Mouse (Mus musculus) stomach, embryonic 15.5 days (tissue): Measurements from ENCODE around the gene Urah. TPM values are rescaled to one million over a fixed set of nuclear protein-coding genes. Genes with fewer than 3 reads are reported as not detected.

Experiments used
- ATAC-seq: fragments of 200-750 bp; cut with Nextera tagmentation; 2 replicates; pipeline ENCODE4 v1.8.0; 2017; ENCODE audit warnings: low read depth, moderate number of reproducible peaks, moderate TSS enrichment; ENCODE audit not compliant: insufficient read depth, low FRiP score
- H3K27ac ChIP-seq: fragments of 300-500 bp; sonication (generic); 2 replicates; pipeline ENCODE4 v1.5.1; 2015; ENCODE audit warnings: mild to moderate bottlenecking, inconsistent platforms
- H3K27me3 ChIP-seq: fragments of 300-500 bp; sonication (generic); replicated peaks from 2 replicates; pipeline ENCODE4 v1.6.1; 2015; ENCODE audit warnings: inconsistent platforms
- H3K36me3 ChIP-seq: fragments of 300-500 bp; sonication (generic); 2 replicates; pipeline ENCODE4 v1.6.1; 2015; ENCODE audit warnings: inconsistent platforms
- H3K4me1 ChIP-seq: fragments of 300-500 bp; sonication (generic); 2 replicates; pipeline ENCODE4 v1.6.1; 2015; ENCODE audit warnings: inconsistent platforms
- H3K4me2 ChIP-seq: fragments of 300-500 bp; sonication (generic); 2 replicates; pipeline ENCODE4 v1.6.1; 2015; ENCODE audit warnings: mild to moderate bottlenecking, inconsistent platforms
- H3K4me3 ChIP-seq: fragments of 300-500 bp; sonication (generic); replicated peaks from 2 replicates; pipeline ENCODE4 v1.5.1; 2015; ENCODE audit warnings: inconsistent platforms
- H3K9ac ChIP-seq: fragments of 300-500 bp; sonication (generic); 2 replicates; pipeline ENCODE4 v1.6.1; 2015; ENCODE audit warnings: inconsistent platforms
- H3K9me3 ChIP-seq: fragments of 300-500 bp; sonication (generic); 2 replicates; pipeline ENCODE4 v1.6.1; 2016; ENCODE audit warnings: inconsistent platforms
- WGBS: fragments of 180-500 bp; shearing (Covaris S2); methylation state at CpG from one replicate; pipeline ENCODE4 v1.1.7; 2015; 5-methylcytosine and 5-hydroxymethylcytosine counted together
- polyA plus RNA-seq: library from polyadenylated mRNA; unstranded; fragments of >200 nt; fragmentation: Nextera tagmentation; extraction: Ambion mirVana; gene quantifications from 2 replicates; pipeline ENCODE4 v1.2.1, GENCODE M21; 2015

The Urah gene
- polyA plus RNA-seq, 1 experiment from 2014 or later, result 23.4 TPM

DNA sequence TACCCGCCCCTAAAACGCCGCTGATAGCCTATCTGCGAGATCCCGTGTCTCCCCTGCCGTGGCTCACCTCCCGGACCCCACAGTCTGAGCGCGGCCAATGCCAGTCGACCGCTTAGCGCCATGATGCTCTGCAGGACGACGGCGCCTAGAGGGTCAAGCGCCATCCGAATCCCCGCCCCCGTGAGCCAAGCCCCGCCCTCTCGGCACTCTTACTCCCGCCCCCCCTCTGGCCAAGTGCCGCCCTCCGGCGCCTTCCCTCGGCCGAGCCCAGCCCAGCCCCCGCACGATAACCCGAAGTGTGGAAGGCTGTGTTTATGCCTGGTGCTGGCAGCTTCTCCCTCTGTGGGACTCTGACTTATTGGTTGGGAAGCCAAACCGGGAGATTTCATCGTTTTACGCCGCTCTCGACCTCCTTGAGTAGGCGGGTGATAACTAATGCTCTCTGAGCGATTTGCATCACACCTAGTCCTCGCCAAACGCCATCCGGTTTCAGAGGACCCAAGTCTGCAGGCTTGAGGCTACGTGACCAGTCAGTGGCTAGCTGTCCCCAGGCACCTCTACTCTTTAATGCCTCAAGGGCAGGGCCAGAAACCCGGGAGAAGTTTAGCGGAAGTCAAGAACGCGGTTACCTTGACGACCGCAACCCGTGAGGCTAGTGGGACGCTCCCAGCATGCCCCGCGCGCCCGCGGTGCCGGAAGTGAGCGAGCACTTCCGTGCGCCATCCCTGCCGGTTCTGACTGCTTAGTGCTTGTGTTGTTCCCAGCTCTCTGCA, 47.1 kb downstream of the Urah start, which contains the start of the genes Psmd13 and Sirt3:
Gene Psmd13 (plus strand): TSS at position 273 of the 773 bp plus-strand sequence.
Gene Sirt3 (minus strand): TSS at position 614 of the 773 bp plus-strand sequence.
- Histone ChIP-seq H3K4me3 (peak within 1 kb of the TSS; percentile 96), H3K4me1 (peaks cover 11% of the 10 kb centered on the region), H3K36me3 (peaks cover 6% of the 10 kb centered on the region), H3K9me3 (no peaks in the 10 kb centered on the region), H3K4me2 (peak within 1 kb of the TSS; percentile 86), H3K9ac (peak within 1 kb of the TSS; percentile 78), H3K27ac (peak within 1 kb of the TSS; percentile 91), H3K27me3 (no peaks in the 10 kb centered on the region)
- under 1% methylated on average over 59 of the region's 59 CpGs for WGBS
- peak; percentile 95 for ATAC-seq

DNA sequence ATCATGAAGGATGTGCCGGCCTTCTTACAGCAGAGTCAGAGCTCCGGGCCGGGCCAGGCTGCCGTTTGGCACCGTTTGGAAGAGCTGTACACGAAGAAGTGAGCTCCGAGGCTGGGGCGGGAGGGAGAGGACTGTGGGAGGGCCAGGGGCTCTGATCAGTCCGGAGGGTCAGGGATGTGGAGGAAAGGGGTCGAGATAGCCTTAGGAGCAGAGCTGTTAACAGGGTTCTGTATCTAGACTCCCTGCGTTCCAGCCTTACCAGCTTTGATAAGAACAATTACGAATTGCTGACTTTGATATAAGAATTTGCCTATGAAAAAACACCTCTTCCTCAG, 47.6 kb downstream of the Urah start:
- H3K4me1 ChIP-seq, result peaks cover 11% of the 10 kb centered on the region
- H3K4me2 ChIP-seq, result peak overlapping the region; percentile 86
- H3K36me3 ChIP-seq, result peaks cover 10% of the 10 kb centered on the region
- WGBS, result 0% methylated on average over 12 of the region's 12 CpGs
- H3K9me3 ChIP-seq, result no peaks in the 10 kb centered on the region
- ATAC-seq, result peak; percentile 24
- no peaks in the 10 kb centered on the region for H3K27me3 ChIP-seq
- peak overlapping the region; percentile 78 for H3K9ac ChIP-seq
- peak overlapping the region; percentile 96 for H3K4me3 ChIP-seq
- peak overlapping the region; percentile 51; the same call in 1 of the 2 replicates for H3K27ac ChIP-seq

Other genes with a start within 250 kb of the Urah start
- gene Olfr46, start 233.7 kb upstream of the Urah start, polyA plus RNA-seq, result not detected in 2 replicates
- not detected in 2 replicates for gene Olfr61, start 206.0 kb upstream of the Urah start, polyA plus RNA-seq
- gene Olfr53, start 188.6 kb upstream of the Urah start, polyA plus RNA-seq, result not detected in 2 replicates
- gene Olfr539, start 175.1 kb upstream of the Urah start, polyA plus RNA-seq, result 0.01 TPM in 2 replicates
- not detected in 2 replicates for gene Olfr45, start 153.1 kb upstream of the Urah start, polyA plus RNA-seq
- gene Olfr541, start 137.8 kb upstream of the Urah start, polyA plus RNA-seq, result not detected in 2 replicates
- gene Cyp2e1, start 71.3 kb upstream of the Urah start, polyA plus RNA-seq, result 0.18 TPM in 1 of 2 replicates, not detected in the other
- gene Syce1, start 47.2 kb upstream of the Urah start, polyA plus RNA-seq, result 0.23 and 0.30 TPM in 2 replicates
- gene Zfp941, start 12.8 kb upstream of the Urah start, polyA plus RNA-seq, result 1.5 and 1.7 TPM in 2 replicates
- not detected in 2 replicates for gene Scgb1c1, start 10.5 kb downstream of the Urah start, polyA plus RNA-seq
- gene Odf3, start 12.8 kb downstream of the Urah start, polyA plus RNA-seq, result 0.17 TPM in 1 of 2 replicates, not detected in the other
- not detected in 2 replicates for gene Gm45785, start 21.3 kb downstream of the Urah start, polyA plus RNA-seq
- 58.0 and 62.8 TPM in 2 replicates for gene Ric8a, start 21.9 kb downstream of the Urah start, polyA plus RNA-seq
- gene Bet1l, start 22.6 kb downstream of the Urah start, polyA plus RNA-seq, result 44.7 and 50.1 TPM in 2 replicates
- gene Psmd13, start 47.0 kb downstream of the Urah start, polyA plus RNA-seq, result 214 and 219 TPM in 2 replicates
- gene Sirt3, start 47.3 kb downstream of the Urah start, polyA plus RNA-seq, result 25.7 and 28.7 TPM in 2 replicates
- gene Cox8b, start 65.4 kb downstream of the Urah start, polyA plus RNA-seq, result 0.76 and 2.6 TPM in 2 replicates
- 9.9 and 13.8 TPM in 2 replicates for gene Nlrp6, start 85.9 kb downstream of the Urah start, polyA plus RNA-seq
- 21.2 and 23.5 TPM in 2 replicates for gene Pgghg, start 106.4 kb downstream of the Urah start, polyA plus RNA-seq
- 3.2 and 3.6 TPM in 2 replicates for gene Ifitm5, start 115.3 kb downstream of the Urah start, polyA plus RNA-seq
- gene Gm45717, start 120.9 kb downstream of the Urah start, polyA plus RNA-seq, result 0.40 and 0.71 TPM in 2 replicates
- gene Ifitm2, start 121.0 kb downstream of the Urah start, polyA plus RNA-seq, result 1,181 and 1,379 TPM in 2 replicates
- 179 and 209 TPM in 2 replicates for gene Ifitm1, start 132.2 kb downstream of the Urah start, polyA plus RNA-seq
- 368 and 413 TPM in 2 replicates for gene Ifitm3, start 175.8 kb downstream of the Urah start, polyA plus RNA-seq
- 7.6 and 8.1 TPM in 2 replicates for gene Ifitm6, start 182.9 kb downstream of the Urah start, polyA plus RNA-seq
- not detected in 2 replicates for gene Gm17387, start 194.1 kb downstream of the Urah start, polyA plus RNA-seq
- gene B4galnt4, start 226.1 kb downstream of the Urah start, polyA plus RNA-seq, result 7.0 and 9.2 TPM in 2 replicates
- gene Pkp3, start 243.2 kb downstream of the Urah start, polyA plus RNA-seq, result 38.4 and 47.2 TPM in 2 replicates